Mouse (Mus musculus) midbrain, embryonic 10.5 days (tissue): ENCODE results near the gene Trib2. TPM values are rescaled to one million over a fixed set of nuclear protein-coding genes. Genes with fewer than 3 reads are reported as not detected.

Experiments used
- DNase-seq: peaks from one replicate; pipeline ENCODE4 v3.0.0-alpha.2; 2017; ENCODE audit warnings: low spot score
- H3K27ac ChIP-seq: fragments of 300-500 bp; sonication (generic); replicated peaks from 2 replicates; pipeline ENCODE4 v1.5.1; 2016; ENCODE audit warnings: mild to moderate bottlenecking
- H3K27me3 ChIP-seq: fragments of 300-500 bp; sonication (generic); 2 replicates; pipeline ENCODE4 v1.6.1; 2016; ENCODE audit warnings: low read depth, mild to moderate bottlenecking; ENCODE audit not compliant: poor library complexity, severe bottlenecking
- H3K36me3 ChIP-seq: fragments of 300-500 bp; sonication (generic); 2 replicates; pipeline ENCODE4 v1.6.1; 2016; ENCODE audit warnings: mild to moderate bottlenecking, moderate library complexity
- H3K4me1 ChIP-seq: fragments of 300-500 bp; sonication (generic); 2 replicates; pipeline ENCODE4 v1.6.1; 2016
- H3K4me3 ChIP-seq: fragments of 300-500 bp; sonication (generic); 2 replicates; pipeline ENCODE4 v1.5.1; 2016; ENCODE audit warnings: mild to moderate bottlenecking, moderate library complexity
- H3K9me3 ChIP-seq: fragments of 300-500 bp; sonication (generic); replicated peaks from 2 replicates; pipeline ENCODE4 v1.6.1; 2016; ENCODE audit warnings: mild to moderate bottlenecking
- WGBS: fragments of 180-500 bp; shearing (Covaris S2); methylation state at CpG from one replicate; pipeline ENCODE4 v1.1.7; 2016; 5-methylcytosine and 5-hydroxymethylcytosine counted together
- polyA plus RNA-seq: library from polyadenylated mRNA; unstranded; fragments of >200 nt; fragmentation: Nextera tagmentation; extraction: Ambion mirVana; gene quantifications from 2 replicates; pipeline ENCODE4 v1.2.1, GENCODE M21; 2016

Gene Trib2
- 46.5 and 59.2 TPM in 2 replicates for polyA plus RNA-seq

DNA sequence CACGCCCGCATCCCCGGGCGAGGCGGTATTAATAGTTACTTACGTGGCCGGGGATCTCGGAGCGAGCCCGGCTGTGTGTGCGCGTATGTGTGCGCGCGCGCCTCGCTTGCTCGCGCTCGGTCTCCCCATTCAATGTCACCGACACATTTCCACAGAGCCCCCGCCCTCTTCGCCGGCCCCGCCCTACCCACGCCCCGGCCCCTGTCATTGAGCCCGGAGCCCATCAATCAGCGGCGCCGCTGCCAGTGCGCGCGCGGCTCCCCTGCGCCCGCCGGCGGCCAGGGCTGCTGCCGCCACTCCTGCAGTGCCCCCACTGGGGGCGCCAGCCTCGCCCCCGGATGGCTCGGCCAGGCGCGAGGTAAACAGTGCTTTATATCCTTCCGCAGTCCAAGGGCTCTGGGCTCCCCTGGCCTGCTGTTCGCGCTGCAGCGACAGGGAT lies at the start of gene Trib2:
Gene Trib2, minus strand, starts transcription at position 183 of the 439 bp plus-strand sequence.
- Histone ChIP-seq H3K4me1 (peaks cover 35% of the 10 kb centered on the region), H3K9me3 (no peaks in the 10 kb centered on the region), H3K36me3 (no peaks in the 10 kb centered on the region), H3K27me3 (no peaks in the 10 kb centered on the region), H3K27ac (peak within 1 kb of the TSS; percentile 97), H3K4me3 (peak within 1 kb of the TSS; percentile 83)
- peak; percentile 97 for DNase-seq
- under 1% methylated on average over 50 of the region's 50 CpGs for WGBS

DNA sequence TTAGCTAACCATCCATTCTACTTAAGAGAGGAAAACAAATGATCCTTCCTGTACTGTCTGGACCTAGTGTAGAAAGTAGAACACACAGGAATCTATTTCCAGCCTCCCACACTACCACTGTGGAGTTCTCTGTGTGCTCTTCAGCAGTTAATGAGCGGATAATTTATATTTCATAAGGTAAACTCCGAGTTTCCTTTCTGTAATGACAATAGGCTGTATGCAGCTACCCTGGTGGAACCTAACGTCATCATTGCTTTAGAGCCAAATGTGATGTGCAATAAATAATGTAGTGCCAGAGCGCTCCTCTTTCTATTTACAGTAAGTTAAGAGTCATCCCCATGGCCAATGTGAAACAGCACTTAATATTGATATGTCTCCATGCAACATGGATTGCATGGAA lies 41.3 kb upstream of the Trib2 start:
- H3K27ac ChIP-seq = no peak overlapping the region
- WGBS = 87% methylated on average over 4 of the region's 4 CpGs
- no peaks in the 10 kb centered on the region for H3K9me3 ChIP-seq
- peaks cover 10% of the 10 kb centered on the region for H3K4me1 ChIP-seq
- H3K27me3 ChIP-seq = no peaks in the 10 kb centered on the region
- no peak for DNase-seq
- H3K4me3 ChIP-seq = no peak overlapping the region
- H3K36me3 ChIP-seq = no peaks in the 10 kb centered on the region

DNA sequence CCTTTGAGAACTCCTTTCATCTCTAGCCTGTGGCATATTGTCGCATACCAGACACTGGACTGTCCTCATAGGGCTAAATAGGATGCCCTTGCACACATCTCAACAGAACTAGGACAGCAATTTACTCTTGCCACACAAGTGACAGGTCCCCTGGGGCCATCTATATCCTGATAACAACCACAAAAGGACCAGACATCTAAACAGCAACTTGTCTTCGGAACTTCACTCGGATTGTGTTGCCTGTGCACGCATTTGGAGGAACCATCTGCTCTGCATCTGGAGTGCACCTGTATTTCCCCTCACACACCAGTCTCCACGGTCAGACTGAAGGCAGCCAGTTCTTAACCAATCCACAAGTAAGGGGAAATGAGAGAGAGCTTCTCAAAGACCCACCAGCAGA lies 39.2 kb upstream of the Trib2 start:
- Histone ChIP-seq H3K4me1 (peaks cover 23% of the 10 kb centered on the region), H3K27ac (no peak overlapping the region), H3K36me3 (no peaks in the 10 kb centered on the region), H3K4me3 (no peak overlapping the region), H3K27me3 (no peaks in the 10 kb centered on the region), H3K9me3 (no peaks in the 10 kb centered on the region)
- DNase-seq = no peak
- WGBS = 90% methylated on average over 5 of the region's 5 CpGs

DNA sequence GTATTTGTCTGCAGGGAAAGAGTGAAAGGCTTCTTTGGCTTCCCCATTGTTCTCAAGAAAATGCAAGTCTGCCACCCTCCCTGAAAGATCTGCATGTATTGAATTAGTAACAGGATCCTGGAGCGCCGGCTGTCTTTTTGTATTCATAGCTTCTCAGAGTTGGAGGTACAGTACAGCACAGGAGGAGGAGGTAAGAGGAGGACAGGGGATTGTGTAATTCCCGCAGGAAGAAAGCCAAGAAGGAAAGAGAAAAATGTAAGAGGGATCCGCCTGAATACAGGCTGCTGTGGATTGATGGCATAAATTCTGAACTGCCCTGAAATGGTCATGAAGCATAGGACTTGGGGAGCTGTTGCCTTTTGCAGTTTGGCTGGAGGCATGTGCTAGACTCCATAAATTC lies 36.1 kb upstream of the Trib2 start:
- no peaks in the 10 kb centered on the region for H3K27me3 ChIP-seq
- peaks cover 23% of the 10 kb centered on the region for H3K4me1 ChIP-seq
- 53% methylated on average over 4 of the region's 4 CpGs for WGBS
- no peaks in the 10 kb centered on the region for H3K9me3 ChIP-seq
- DNase-seq = no peak
- no peaks in the 10 kb centered on the region for H3K36me3 ChIP-seq
- peak overlapping the region; percentile 23; the same call in 1 of the 2 replicates for H3K27ac ChIP-seq
- H3K4me3 ChIP-seq = no peak overlapping the region

DNA sequence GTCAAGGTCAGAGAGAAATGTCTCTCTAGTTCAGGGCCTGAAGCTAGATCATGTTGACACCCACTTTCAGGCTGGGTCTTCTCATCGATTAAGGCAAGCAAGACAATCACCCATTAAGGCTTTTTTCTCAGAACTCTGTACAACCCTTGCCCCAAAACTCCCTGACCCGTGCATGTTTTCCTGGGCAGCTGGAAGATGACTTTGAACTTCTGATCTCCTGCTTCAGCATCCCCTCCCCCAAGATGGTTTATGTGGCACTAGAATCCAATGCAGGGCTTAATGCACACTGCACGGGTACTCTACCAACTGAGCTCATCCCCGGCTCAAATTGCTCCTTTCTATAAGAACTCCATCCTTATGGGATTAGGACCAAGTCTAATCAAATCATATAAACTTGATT lies 35.3 kb upstream of the Trib2 start:
- Histone ChIP-seq H3K4me1 (peaks cover 23% of the 10 kb centered on the region), H3K36me3 (no peaks in the 10 kb centered on the region), H3K27me3 (no peaks in the 10 kb centered on the region), H3K9me3 (no peaks in the 10 kb centered on the region), H3K27ac (no peak overlapping the region; the same call in 1 of the 2 replicates), H3K4me3 (no peak overlapping the region)
- 88% methylated on average over 4 of the region's 4 CpGs for WGBS
- no peak for DNase-seq

DNA sequence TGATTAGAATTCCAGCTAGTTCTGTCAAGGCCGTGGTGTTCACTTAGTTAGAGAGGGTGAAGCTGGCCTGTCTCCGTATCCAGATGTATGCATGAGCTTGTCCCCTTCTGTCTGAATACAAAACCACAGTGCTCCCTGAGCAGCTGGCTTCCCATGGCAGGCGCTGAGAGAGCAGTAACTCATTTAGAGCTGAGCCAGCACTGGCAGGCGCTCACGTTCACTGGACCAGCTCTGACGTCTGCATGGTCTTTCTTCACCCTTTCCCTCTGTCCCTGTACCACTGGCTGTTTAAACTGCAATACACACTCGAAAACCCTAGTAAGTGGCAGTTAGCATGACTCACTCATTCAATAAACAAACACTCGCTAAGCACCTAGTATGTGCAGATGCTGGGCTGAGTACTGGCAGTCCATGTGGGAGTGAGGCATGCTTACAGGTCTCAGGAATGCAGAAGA lies 33.7 kb upstream of the Trib2 start:
- no peak for DNase-seq
- Histone ChIP-seq H3K27ac (no peak overlapping the region), H3K4me1 (peaks cover 23% of the 10 kb centered on the region), H3K4me3 (no peak overlapping the region), H3K27me3 (no peaks in the 10 kb centered on the region), H3K9me3 (no peaks in the 10 kb centered on the region), H3K36me3 (no peaks in the 10 kb centered on the region)
- 76% methylated on average over 8 of the region's 8 CpGs for WGBS

DNA sequence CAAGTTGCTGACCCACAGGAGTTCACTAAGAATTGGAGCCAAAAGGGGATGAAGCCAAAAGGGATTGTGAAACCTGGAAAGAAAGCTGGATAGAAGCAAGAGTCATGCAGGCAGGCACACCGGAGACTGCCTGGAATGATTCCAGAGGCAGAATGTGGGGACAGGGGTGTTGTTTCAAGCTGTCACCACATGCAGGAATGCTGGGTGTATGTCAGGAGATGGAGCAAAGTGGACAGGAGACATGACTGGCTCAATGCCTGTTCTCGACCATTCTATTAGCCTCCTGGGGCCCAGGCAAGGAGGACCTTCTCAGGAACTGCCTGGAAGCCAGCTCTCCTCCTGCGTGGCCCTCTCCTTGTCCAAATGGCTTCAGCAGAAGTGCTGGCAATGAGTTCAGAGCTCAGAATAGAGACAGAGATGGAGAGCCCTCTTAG lies 33.2 kb upstream of the Trib2 start:
- 83% methylated on average over 3 of the region's 3 CpGs for WGBS
- H3K27ac ChIP-seq = no peak overlapping the region
- no peak for DNase-seq
- H3K4me3 ChIP-seq = no peak overlapping the region
- H3K36me3 ChIP-seq = no peaks in the 10 kb centered on the region
- H3K4me1 ChIP-seq = peaks cover 23% of the 10 kb centered on the region
- H3K27me3 ChIP-seq = no peaks in the 10 kb centered on the region
- no peaks in the 10 kb centered on the region for H3K9me3 ChIP-seq

DNA sequence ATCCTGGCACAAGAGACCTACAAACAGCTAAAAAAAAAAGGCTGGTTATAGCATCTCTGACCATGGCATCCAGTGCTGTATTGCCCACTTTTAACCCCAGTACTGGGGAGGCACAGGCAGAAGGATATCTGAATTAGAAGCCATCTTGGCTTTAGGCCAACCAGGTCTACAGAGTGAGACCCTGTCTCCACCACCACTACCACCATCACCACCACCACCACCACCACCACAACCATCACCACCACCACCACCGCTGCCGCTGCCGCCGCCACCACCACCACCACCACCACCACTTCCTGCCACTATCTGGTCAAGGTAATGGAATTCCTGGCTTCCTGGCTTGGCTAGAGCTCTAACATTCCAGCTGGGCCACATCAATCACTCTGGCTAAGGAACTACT lies 31.7 kb upstream of the Trib2 start:
- 100% methylated on average over 4 of the region's 4 CpGs for WGBS
- H3K36me3 ChIP-seq = no peaks in the 10 kb centered on the region
- no peak for DNase-seq
- peaks cover 16% of the 10 kb centered on the region for H3K4me1 ChIP-seq
- no peak overlapping the region for H3K4me3 ChIP-seq
- no peak overlapping the region for H3K27ac ChIP-seq
- no peaks in the 10 kb centered on the region for H3K9me3 ChIP-seq
- H3K27me3 ChIP-seq = no peaks in the 10 kb centered on the region

DNA sequence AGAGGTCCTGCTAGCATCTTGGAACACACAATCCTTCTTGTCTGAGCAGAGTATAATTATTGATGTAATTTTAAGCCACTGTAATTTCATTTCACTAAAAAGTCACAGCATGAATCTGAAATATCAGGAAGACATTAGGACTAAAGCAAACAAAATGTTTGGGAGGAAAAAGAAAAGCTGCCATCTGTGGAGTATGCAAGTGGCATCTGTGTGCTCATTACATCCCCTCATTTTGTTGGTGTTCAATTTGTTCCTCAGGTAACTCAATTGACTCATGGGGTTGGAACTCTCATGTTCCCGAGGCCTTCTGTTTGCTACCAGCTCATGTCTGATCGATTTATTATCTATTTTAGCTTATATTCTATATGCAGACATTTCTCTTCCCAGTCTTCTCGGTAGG lies 28.0 kb upstream of the Trib2 start:
- Histone ChIP-seq H3K36me3 (no peaks in the 10 kb centered on the region), H3K27me3 (no peaks in the 10 kb centered on the region), H3K4me1 (no peaks in the 10 kb centered on the region), H3K4me3 (no peak overlapping the region), H3K27ac (no peak overlapping the region), H3K9me3 (no peaks in the 10 kb centered on the region)
- no peak for DNase-seq
- WGBS = 83% methylated on average over 3 of the region's 3 CpGs

DNA sequence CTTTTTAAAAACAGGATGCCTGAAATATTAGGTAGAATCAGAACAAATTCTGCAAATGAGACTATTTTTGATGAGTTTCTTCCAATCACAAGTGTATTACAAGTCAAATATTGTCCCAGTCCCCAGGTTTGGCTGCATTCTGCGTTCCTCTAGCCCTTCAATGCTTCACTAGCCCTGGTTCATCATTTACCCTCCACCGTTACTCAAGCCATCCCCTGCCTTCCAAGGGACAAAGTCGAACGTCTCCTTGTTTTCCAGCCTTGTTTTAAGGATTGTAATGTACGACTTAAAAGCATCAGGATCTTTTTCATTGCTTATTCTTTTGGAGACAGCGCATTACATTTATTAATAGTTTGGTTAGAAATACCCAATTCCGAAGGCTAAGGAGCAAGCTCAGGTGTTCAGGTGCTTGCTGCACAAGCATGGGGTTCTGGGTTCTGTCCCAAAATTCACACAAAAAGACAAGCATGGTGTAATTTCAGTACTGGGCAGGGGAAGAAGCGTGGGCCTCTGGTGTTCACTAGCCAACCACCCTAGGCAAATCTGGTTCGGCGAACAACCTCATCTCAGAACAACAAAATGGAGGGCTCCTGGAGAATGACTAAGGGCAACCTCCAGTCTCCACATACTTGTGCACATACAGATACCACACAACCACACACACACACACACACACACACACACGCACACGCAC lies 24.3 kb upstream of the Trib2 start:
- Histone ChIP-seq H3K27ac (no peak overlapping the region), H3K36me3 (no peaks in the 10 kb centered on the region), H3K4me3 (no peak overlapping the region), H3K4me1 (no peaks in the 10 kb centered on the region), H3K27me3 (no peaks in the 10 kb centered on the region), H3K9me3 (no peaks in the 10 kb centered on the region)
- 94% methylated on average over 12 of the region's 12 CpGs for WGBS
- DNase-seq = no peak

DNA sequence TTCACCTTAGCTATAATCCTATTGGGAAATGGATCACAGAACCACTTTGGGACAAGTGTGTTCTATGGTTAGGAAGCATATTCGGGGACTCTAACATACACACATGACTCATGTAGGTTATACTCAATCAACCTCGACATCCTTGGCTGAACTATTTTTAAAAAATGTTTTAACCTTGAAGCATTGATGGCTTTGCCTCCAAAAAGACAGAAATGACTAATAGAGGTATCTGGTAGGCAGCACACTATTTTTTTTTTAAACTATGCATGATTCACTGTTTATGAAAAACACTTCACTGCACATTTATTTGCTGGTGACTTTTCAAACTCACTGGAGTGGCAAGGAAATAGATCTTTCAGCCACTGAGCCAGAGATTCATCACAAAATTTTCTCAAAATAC lies 21.5 kb upstream of the Trib2 start:
- H3K4me3 ChIP-seq = no peak overlapping the region
- 88% methylated on average over 2 of the region's 2 CpGs for WGBS
- no peak overlapping the region for H3K27ac ChIP-seq
- H3K36me3 ChIP-seq = no peaks in the 10 kb centered on the region
- H3K27me3 ChIP-seq = no peaks in the 10 kb centered on the region
- no peaks in the 10 kb centered on the region for H3K9me3 ChIP-seq
- no peaks in the 10 kb centered on the region for H3K4me1 ChIP-seq
- DNase-seq = no peak

DNA sequence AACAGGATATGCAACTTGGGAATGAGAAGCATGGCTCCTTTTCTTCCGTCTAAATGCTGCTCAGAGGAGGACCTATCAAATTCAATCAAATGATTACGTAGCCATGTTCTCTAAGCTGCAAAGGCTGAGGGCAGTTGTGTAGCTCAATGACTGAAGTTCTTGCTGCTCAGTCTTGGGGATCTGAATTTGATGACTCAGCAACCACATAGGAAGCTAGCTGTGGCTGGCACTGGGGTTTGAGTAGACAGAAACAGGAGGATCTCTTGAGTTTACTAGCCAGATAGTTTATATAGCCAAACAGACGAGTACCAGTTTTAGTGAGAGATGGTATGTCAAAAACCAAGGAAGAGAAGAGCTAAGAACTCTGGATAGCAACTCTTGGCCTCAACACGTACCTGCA lies 20.8 kb upstream of the Trib2 start:
- no peak for DNase-seq
- Histone ChIP-seq H3K36me3 (no peaks in the 10 kb centered on the region), H3K27me3 (no peaks in the 10 kb centered on the region), H3K9me3 (no peaks in the 10 kb centered on the region), H3K4me3 (no peak overlapping the region), H3K4me1 (no peaks in the 10 kb centered on the region), H3K27ac (no peak overlapping the region)
- 90% methylated on average over 4 of the region's 4 CpGs for WGBS

DNA sequence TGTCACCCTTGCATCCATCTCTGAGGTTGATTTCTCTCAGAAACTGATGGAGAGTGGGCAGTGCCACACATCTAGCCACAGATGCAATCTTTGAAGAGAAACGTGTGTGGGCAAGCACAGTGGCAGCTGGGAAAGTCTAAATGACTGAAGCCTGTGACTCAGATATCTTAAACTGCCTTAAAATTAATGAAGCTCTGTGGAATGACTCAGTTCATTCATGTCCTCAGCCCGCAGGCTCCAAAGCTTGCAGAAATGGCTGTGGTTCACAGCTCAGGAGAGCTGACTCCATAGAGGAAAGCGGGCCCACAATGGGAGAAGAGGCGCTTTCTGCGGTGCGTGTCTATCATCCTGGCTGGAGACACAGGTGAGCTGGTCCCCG lies 15.9 kb upstream of the Trib2 start:
- no peaks in the 10 kb centered on the region for H3K27me3 ChIP-seq
- no peak overlapping the region for H3K27ac ChIP-seq
- H3K9me3 ChIP-seq = no peaks in the 10 kb centered on the region
- H3K4me3 ChIP-seq = no peak overlapping the region
- H3K36me3 ChIP-seq = no peaks in the 10 kb centered on the region
- WGBS = 92% methylated on average over 7 of the region's 7 CpGs
- no peak for DNase-seq
- H3K4me1 ChIP-seq = no peaks in the 10 kb centered on the region
